Mouse (Mus musculus) gastrocnemius, adult 18-20 months (tissue): ENCODE data around the gene Ypel4. TPM values are rescaled to one million over a fixed set of nuclear protein-coding genes. Genes with fewer than 3 reads are reported as not detected.
"Not testable (repeated sequence)": the region's sequence is repeated elsewhere in the genome, so short reads cannot be mapped to it uniquely, and the experiment has no call there.

ENCODE experiments used
- DNase-seq: peaks from one replicate; pipeline ENCODE4 v3.0.0; 2021; ENCODE audit warnings: low spot score
- total RNA-seq, 2 experiments: library from RNA; stranded (reverse); gene quantifications; 2 replicates each; pipeline ENCODE4 v1.2.3; 2021

Gene Ypel4
- total RNA-seq, 2 experiments from 2014 or later = 0.38 to 0.57 TPM

- peak; percentile 97 for DNase-seq
Observed at GRCm38 (mm10) chr2:84727172-84727858, 6.5 kb upstream of the Ypel4 start, which contains the start of gene Clp1. Gene Clp1 (minus strand): TSS chr2:84727350.

- DNase-seq = not testable (repeated sequence)
Observed at GRCm38 (mm10) chr2:84728191-84728590, 5.7 kb upstream of the Ypel4 start.

- DNase-seq = no peak
Observed at GRCm38 (mm10) chr2:84731206-84731605, 2.7 kb upstream of the Ypel4 start.

- no peak for DNase-seq
Observed at GRCm38 (mm10) chr2:84732394-84732793, 1.5 kb upstream of the Ypel4 start.

GRCm38 (mm10) chr2:84734351-84734864, 550 bp downstream of the Ypel4 start:
- no peak for DNase-seq

GRCm38 (mm10) chr2:84734919-84735318, 1.1 kb downstream of the Ypel4 start:
- DNase-seq = no peak

- no peak for DNase-seq
Observed at GRCm38 (mm10) chr2:84735346-84735920, 1.6 kb downstream of the Ypel4 start.

- DNase-seq = no peak
Observed at GRCm38 (mm10) chr2:84736312-84737161, 2.7 kb downstream of the Ypel4 start.

GRCm38 (mm10) chr2:84737451-84737925, 3.6 kb downstream of the Ypel4 start:
- DNase-seq = no peak

GRCm38 (mm10) chr2:84738271-84738911, 4.5 kb downstream of the Ypel4 start:
- no peak for DNase-seq

GRCm38 (mm10) chr2:84740608-84741333, 6.9 kb downstream of the Ypel4 start:
- no peak for DNase-seq

GRCm38 (mm10) chr2:84741841-84742450, 8.1 kb downstream of the Ypel4 start:
- DNase-seq = no peak

GRCm38 (mm10) chr2:84742451-84743283, 8.8 kb downstream of the Ypel4 start:
- DNase-seq = no peak

- peak; percentile 34 for DNase-seq
Observed at GRCm38 (mm10) chr2:84743561-84743960, 9.7 kb downstream of the Ypel4 start, which contains the start of gene Gm19426. Gene Gm19426 (minus strand): TSS chr2:84743655.

- no peak for DNase-seq
Observed at GRCm38 (mm10) chr2:84744126-84744525, 10.3 kb downstream of the Ypel4 start.

GRCm38 (mm10) chr2:84750115-84750514, 16.3 kb downstream of the Ypel4 start:
- DNase-seq = no peak

- no peak for DNase-seq
Observed at GRCm38 (mm10) chr2:84756245-84756644, 22.4 kb downstream of the Ypel4 start.

GRCm38 (mm10) chr2:84757026-84757682, 23.3 kb downstream of the Ypel4 start:
- DNase-seq = no peak
